Mouse (Mus musculus) brain, embryonic 14.5 days (tissue): ENCODE measurements around the gene Slc7a7. TPM values are rescaled to one million over a fixed set of nuclear protein-coding genes. Genes with fewer than 3 reads are reported as not detected.
A peak's percentile ranks its signal among the peaks of the same experiment; 100 is the strongest.

Experiments
- DNase-seq: peaks from one replicate; pipeline ENCODE4 v3.0.0-alpha.2; 2011; ENCODE audit warnings: low read depth
- CTCF ChIP-seq: fragments of 200-500 bp; IDR thresholded peaks from 2 replicates; pipeline ENCODE4 v1.5.1; 2012; ENCODE audit warnings: inconsistent platforms, mild to moderate bottlenecking, moderate library complexity, borderline replicate concordance; ENCODE audit not compliant: insufficient read depth, insufficient read length; ENCODE audit errors: extremely low read depth
- POLR2A ChIP-seq: fragments of 200-500 bp; IDR thresholded peaks from 2 replicates; pipeline ENCODE4 v1.6.1; 2012; ENCODE audit warnings: mild to moderate bottlenecking, inconsistent platforms, borderline replicate concordance; ENCODE audit not compliant: poor library complexity, insufficient read depth, insufficient read length, severe bottlenecking; ENCODE audit errors: extremely low read depth
- polyA plus RNA-seq: library from polyadenylated mRNA; depleted of rRNA; stranded (reverse); fragments of >200 nt; gene quantifications from 2 replicates; pipeline ENCODE4 v1.2.3, GENCODE M21; 2012

The Slc7a7 gene
- polyA plus RNA-seq, 1 experiment, result 7.2 TPM

- TF ChIP-seq POLR2A (no peak), CTCF (no peak)
- no peak for DNase-seq
Measured at GRCm38 (mm10) chr14:54397872-54398527, 19.6 kb downstream of the Slc7a7 start.

- TF ChIP-seq CTCF (no peak), POLR2A (no peak)
- no peak for DNase-seq
Measured at GRCm38 (mm10) chr14:54396685-54397084, 20.9 kb downstream of the Slc7a7 start.

GRCm38 (mm10) chr14:54394309-54394708 lies 23.3 kb downstream of the Slc7a7 start:
- DNase-seq, result no peak
- TF ChIP-seq CTCF, result no peak
- TF ChIP-seq POLR2A, result no peak

- no peak for TF ChIP-seq CTCF
- DNase-seq, result no peak
Measured at GRCm38 (mm10) chr14:54393794-54394193, 23.8 kb downstream of the Slc7a7 start.

- no peak for DNase-seq
- TF ChIP-seq POLR2A, result no peak
- TF ChIP-seq CTCF, result no peak
Measured at GRCm38 (mm10) chr14:54390843-54391242, 26.7 kb downstream of the Slc7a7 start.

- TF ChIP-seq POLR2A, result no peak
- no peak for TF ChIP-seq CTCF
- no peak for DNase-seq
Measured at GRCm38 (mm10) chr14:54387546-54387945, 30.0 kb downstream of the Slc7a7 start.

- no peak for DNase-seq
- TF ChIP-seq CTCF (no peak), POLR2A (no peak)
Measured at GRCm38 (mm10) chr14:54385968-54386618, 31.5 kb downstream of the Slc7a7 start.

GRCm38 (mm10) chr14:54384396-54384795 lies 33.2 kb downstream of the Slc7a7 start:
- TF ChIP-seq CTCF (no peak), POLR2A (no peak)
- DNase-seq, result no peak

- TF ChIP-seq POLR2A (no peak), CTCF (no peak)
Measured at GRCm38 (mm10) chr14:54383355-54383771, 34.2 kb downstream of the Slc7a7 start.

GRCm38 (mm10) chr14:54382641-54383040 lies 34.9 kb downstream of the Slc7a7 start:
- no peak for TF ChIP-seq POLR2A
- TF ChIP-seq CTCF, result no peak
- DNase-seq, result peak; percentile 10

More at GRCm38 (mm10) chr14:54383355-54383771, 34.2 kb downstream of the Slc7a7 start:
- DNase-seq, result peak; percentile 9

GRCm38 (mm10) chr14:54381816-54382215 lies 35.8 kb downstream of the Slc7a7 start:
- no peak for DNase-seq
- TF ChIP-seq POLR2A (no peak), CTCF (no peak)

GRCm38 (mm10) chr14:54380616-54381015 lies 37.0 kb downstream of the Slc7a7 start:
- TF ChIP-seq CTCF (no peak), POLR2A (no peak)
- DNase-seq, result no peak

GRCm38 (mm10) chr14:54379571-54379970 lies 38.0 kb downstream of the Slc7a7 start:
- TF ChIP-seq CTCF, result no peak
- TF ChIP-seq POLR2A, result no peak
- no peak for DNase-seq
